Mouse (Mus musculus) intestine, embryonic 15.5 days (tissue): ENCODE data around the gene Mbl1. TPM values are rescaled to one million over a fixed set of nuclear protein-coding genes. Genes with fewer than 3 reads are reported as not detected.

Experiments
- ATAC-seq: fragments of 200-750 bp; cut with Nextera tagmentation; 2 replicates; pipeline ENCODE4 v1.8.0; 2017; ENCODE audit warnings: moderate TSS enrichment, moderate library complexity
- H3K27ac ChIP-seq: fragments of 300-500 bp; sonication (generic); 2 replicates; pipeline ENCODE4 v1.5.1; 2015; ENCODE audit warnings: mild to moderate bottlenecking, inconsistent platforms
- H3K27me3 ChIP-seq: fragments of 300-500 bp; sonication (generic); replicated peaks from 2 replicates; pipeline ENCODE4 v1.6.1; 2015; ENCODE audit warnings: inconsistent platforms
- H3K36me3 ChIP-seq: fragments of 300-500 bp; sonication (generic); 2 replicates; pipeline ENCODE4 v1.6.1; 2015; ENCODE audit warnings: inconsistent platforms
- H3K4me1 ChIP-seq: fragments of 300-500 bp; sonication (generic); replicated peaks from 2 replicates; pipeline ENCODE4 v1.6.1; 2015; ENCODE audit warnings: inconsistent platforms
- H3K4me2 ChIP-seq: fragments of 300-500 bp; sonication (generic); replicated peaks from 2 replicates; pipeline ENCODE4 v1.6.1; 2015; ENCODE audit warnings: mild to moderate bottlenecking, inconsistent platforms
- H3K4me3 ChIP-seq: fragments of 300-500 bp; sonication (generic); replicated peaks from 2 replicates; pipeline ENCODE4 v1.5.1; 2015; ENCODE audit warnings: inconsistent platforms
- H3K9ac ChIP-seq: fragments of 300-500 bp; sonication (generic); 2 replicates; pipeline ENCODE4 v1.6.1; 2015; ENCODE audit warnings: inconsistent platforms
- H3K9me3 ChIP-seq: fragments of 300-500 bp; sonication (generic); 2 replicates; pipeline ENCODE4 v1.6.1; 2016; ENCODE audit warnings: inconsistent platforms
- WGBS: fragments of 180-500 bp; shearing (Covaris S2); methylation state at CpG from one replicate; pipeline ENCODE4 v1.1.7; 2015; 5-methylcytosine and 5-hydroxymethylcytosine counted together
- polyA plus RNA-seq: library from polyadenylated mRNA; unstranded; fragments of >200 nt; fragmentation: Nextera tagmentation; extraction: Ambion mirVana; gene quantifications from 2 replicates; pipeline ENCODE4 v1.2.1, GENCODE M21; 2015

Gene Mbl1
- polyA plus RNA-seq, 1 experiment from 2014 or later: 0.36 TPM

DNA sequence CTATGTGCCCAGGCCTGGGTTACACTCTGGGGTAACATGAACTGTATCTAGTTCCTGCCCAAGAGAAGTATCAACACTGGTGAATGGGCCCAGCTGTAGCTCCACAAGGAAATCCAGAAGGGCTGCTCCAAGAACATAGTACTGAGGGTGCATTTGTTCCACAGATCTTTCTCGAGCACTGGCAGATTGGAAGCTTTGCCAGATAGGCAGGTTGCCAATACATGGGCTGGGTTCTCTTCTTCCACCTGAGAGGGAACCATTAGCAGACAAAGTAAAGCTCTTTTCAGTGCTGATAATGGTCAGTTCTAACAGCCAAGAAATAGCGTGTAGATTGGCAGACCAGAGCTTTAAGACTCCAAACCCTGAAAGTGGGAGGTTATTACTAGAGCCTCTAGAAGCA lies 3.9 kb upstream of the Mbl1 start:
- Histone ChIP-seq H3K4me2 (no peak overlapping the region), H3K36me3 (no peaks in the 10 kb centered on the region), H3K9me3 (no peaks in the 10 kb centered on the region), H3K9ac (no peak overlapping the region), H3K27ac (no peak overlapping the region), H3K4me3 (no peak overlapping the region), H3K4me1 (no peaks in the 10 kb centered on the region), H3K27me3 (no peaks in the 10 kb centered on the region)
- ATAC-seq: no peak
- WGBS: 76% methylated on average over 2 of the region's 2 CpGs

DNA sequence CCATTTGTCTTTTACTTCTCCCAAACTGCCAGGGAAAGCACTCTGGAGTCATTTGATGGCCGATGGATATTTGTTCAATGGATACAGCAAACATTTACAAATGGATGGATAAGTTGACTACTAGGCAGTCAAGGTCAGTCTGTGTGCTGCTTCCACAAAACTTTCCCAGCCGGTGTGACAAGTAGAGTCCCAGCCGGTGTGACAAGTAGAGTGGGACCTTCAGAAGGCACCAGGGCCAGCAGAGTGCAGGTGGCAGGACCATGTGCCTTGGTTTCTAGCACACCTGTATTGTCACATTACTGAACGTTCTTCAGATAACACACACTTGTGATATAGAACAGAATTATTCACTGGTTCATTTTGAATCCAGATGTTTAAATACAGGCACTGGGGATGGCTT lies 8.8 kb downstream of the Mbl1 start:
- Histone ChIP-seq H3K27ac (no peak overlapping the region), H3K27me3 (no peaks in the 10 kb centered on the region), H3K4me2 (no peak overlapping the region), H3K4me1 (no peaks in the 10 kb centered on the region), H3K9ac (no peak overlapping the region), H3K4me3 (no peak overlapping the region), H3K9me3 (no peaks in the 10 kb centered on the region), H3K36me3 (no peaks in the 10 kb centered on the region)
- ATAC-seq: 0 out of 2 replicates have a peak, but pooled peaks have one; percentile 45
- 58% methylated on average over 4 of the region's 4 CpGs for WGBS

DNA sequence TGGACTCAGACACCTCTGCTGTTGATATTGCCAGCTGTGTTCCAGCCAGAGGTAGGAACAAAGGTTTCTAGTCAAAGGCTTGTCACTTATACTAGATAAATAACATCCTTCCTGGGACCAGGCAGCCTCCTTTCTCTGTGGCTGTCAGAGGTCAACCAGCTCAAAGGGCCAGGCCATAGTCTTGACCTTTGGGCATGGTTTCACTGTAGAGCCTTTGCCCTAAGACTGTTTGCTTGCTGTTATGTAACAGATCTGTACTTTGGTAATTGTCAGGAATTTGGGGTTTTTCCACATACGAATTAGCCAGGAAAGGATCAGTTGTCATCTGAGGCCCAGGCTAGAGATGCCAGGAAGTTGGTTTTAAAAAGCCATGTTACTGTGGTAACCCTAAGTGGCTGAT lies 9.5 kb downstream of the Mbl1 start:
- Histone ChIP-seq H3K4me1 (no peaks in the 10 kb centered on the region), H3K9me3 (no peaks in the 10 kb centered on the region), H3K27me3 (no peaks in the 10 kb centered on the region), H3K4me3 (no peak overlapping the region), H3K27ac (no peak overlapping the region), H3K36me3 (no peaks in the 10 kb centered on the region), H3K4me2 (no peak overlapping the region), H3K9ac (no peak overlapping the region)
- ATAC-seq: no peak
- WGBS: 32% methylated on average over 1 of the region's 1 CpGs

DNA sequence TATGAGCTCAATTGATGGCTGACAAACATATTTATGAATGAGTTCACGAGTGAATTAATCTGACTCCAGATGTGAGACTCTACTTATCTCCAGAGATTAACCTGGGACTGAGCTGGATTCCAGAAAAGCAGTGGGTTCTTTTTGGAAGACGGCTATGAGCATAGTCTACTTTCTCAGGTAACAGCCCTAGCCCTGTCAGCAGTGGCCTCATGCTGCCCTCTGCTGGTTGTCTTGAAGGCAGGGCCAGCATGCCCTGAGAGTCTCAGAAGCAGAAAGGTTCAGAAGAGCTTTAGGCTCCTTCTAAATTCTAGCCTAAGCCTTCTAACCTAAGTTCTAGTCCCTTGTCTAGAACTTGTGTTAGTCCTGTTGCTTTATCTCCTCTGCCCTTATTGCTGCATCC lies 11.4 kb downstream of the Mbl1 start:
- WGBS: 15% methylated on average over 2 of the region's 2 CpGs
- Histone ChIP-seq H3K27ac (no peak overlapping the region), H3K4me1 (no peaks in the 10 kb centered on the region), H3K4me2 (no peak overlapping the region), H3K9ac (no peak overlapping the region), H3K27me3 (no peaks in the 10 kb centered on the region), H3K4me3 (no peak overlapping the region), H3K36me3 (no peaks in the 10 kb centered on the region), H3K9me3 (no peaks in the 10 kb centered on the region)
- ATAC-seq: peak; percentile 62; the same call in 1 of the 2 replicates

DNA sequence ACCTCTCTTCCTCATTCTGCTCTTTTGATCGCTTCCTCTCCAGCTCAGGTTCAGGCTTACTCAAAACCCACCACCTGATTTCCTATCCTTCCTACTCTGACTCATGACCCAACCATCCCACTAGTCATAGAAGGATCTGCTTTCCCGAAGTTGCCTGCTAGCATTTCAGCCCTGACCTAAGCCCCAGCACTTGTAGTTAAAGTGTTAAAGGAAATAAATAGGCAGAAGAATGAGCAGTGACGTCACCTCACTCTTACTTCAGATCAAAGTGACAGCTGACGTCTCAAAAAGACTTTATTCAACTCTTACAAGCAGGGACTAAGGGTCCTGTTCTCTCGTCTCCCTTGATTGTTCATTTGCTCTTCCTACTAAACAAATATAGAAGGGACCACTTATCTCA lies 16.0 kb downstream of the Mbl1 start:
- WGBS: 38% methylated on average over 5 of the region's 5 CpGs
- H3K9me3 ChIP-seq: no peaks in the 10 kb centered on the region
- H3K27me3 ChIP-seq: no peaks in the 10 kb centered on the region
- no peaks in the 10 kb centered on the region for H3K36me3 ChIP-seq
- H3K27ac ChIP-seq: no peak overlapping the region
- H3K4me1 ChIP-seq: no peaks in the 10 kb centered on the region
- ATAC-seq: no peak
- H3K4me3 ChIP-seq: no peak overlapping the region
- H3K4me2 ChIP-seq: no peak overlapping the region
- no peak overlapping the region for H3K9ac ChIP-seq

DNA sequence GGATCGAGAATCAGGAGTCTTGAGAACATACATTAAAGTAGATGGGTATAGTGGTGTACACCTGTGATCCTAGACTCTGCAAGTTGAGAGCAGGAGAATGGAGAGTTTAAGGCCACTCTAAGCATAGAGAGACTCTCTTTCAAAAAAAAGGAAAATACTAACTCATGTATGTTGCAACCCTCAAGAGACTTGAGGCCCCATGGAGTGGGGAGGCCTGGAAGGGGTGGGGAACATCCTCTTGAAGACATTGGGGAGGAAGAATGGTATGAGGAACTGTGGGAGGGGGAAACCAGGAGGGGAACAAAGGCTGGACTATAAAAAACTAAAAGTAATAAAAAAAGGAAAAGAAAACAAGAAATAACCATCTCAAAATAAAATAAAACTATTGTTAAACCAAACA lies 17.3 kb downstream of the Mbl1 start:
- Histone ChIP-seq H3K4me3 (no peak overlapping the region), H3K9me3 (no peaks in the 10 kb centered on the region)
- 83% methylated on average over 1 of the region's 1 CpGs for whole genome bisulfite sequencing

DNA sequence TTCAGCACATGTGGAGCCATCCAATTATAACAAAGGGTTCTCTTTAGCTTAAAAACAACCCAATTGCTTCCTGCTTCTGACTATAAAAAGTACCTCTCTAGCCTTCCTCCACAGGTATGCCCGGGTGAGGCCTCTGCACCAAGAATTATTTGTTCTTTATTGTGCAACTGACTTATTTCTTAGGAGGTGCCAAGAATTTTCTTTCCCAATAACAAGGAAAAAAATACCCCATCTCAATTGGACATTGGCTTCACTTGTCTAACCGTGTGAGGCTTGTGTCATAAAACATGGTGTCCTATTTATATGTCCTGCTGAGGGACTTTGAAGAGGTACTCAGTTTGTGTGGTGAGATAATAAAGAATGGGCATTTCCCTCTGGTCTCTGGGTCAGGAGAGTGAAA lies 19.3 kb downstream of the Mbl1 start:
- H3K9me3 ChIP-seq: no peaks in the 10 kb centered on the region
- no peak overlapping the region for H3K27ac ChIP-seq
- no peaks in the 10 kb centered on the region for H3K27me3 ChIP-seq
- H3K4me1 ChIP-seq: no peaks in the 10 kb centered on the region
- H3K4me2 ChIP-seq: no peak overlapping the region
- ATAC-seq: no peak
- no peak overlapping the region for H3K4me3 ChIP-seq
- 72% methylated on average over 2 of the region's 2 CpGs for WGBS
- H3K9ac ChIP-seq: no peak overlapping the region
- H3K36me3 ChIP-seq: no peaks in the 10 kb centered on the region

More for the DNA sequence above, 17.3 kb downstream of the Mbl1 start:
- no peak for ATAC-seq
- no peak overlapping the region for H3K4me2 ChIP-seq
- H3K4me1 ChIP-seq: no peaks in the 10 kb centered on the region
- H3K27ac ChIP-seq: no peak overlapping the region
- no peak overlapping the region for H3K9ac ChIP-seq
- no peaks in the 10 kb centered on the region for H3K27me3 ChIP-seq
- no peaks in the 10 kb centered on the region for H3K36me3 ChIP-seq

DNA sequence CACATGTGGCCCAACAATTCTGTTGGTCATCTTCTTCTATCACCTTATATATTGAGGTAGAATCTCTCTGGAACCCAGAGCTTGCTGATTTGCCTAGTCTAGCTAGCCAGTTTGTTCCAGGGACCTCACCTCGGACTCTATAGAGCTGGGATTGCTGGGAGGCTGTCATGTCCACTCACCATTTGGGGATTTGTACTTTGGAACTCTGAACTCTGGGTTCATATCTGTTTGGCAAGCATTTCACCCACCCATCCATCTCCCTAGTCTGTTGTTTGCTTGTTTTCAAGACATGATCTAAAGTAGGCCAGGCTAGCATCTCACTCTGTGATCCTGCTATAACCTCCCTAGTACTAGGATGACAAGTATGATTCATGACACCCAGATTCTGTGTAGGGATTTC lies 23.5 kb downstream of the Mbl1 start:
- H3K9me3 ChIP-seq: no peaks in the 10 kb centered on the region
- no peaks in the 10 kb centered on the region for H3K36me3 ChIP-seq
- H3K4me1 ChIP-seq: no peaks in the 10 kb centered on the region
- no peak for ATAC-seq
- no peak overlapping the region for H3K4me2 ChIP-seq
- WGBS: 58% methylated on average over 1 of the region's 1 CpGs
- no peaks in the 10 kb centered on the region for H3K27me3 ChIP-seq
- no peak overlapping the region for H3K4me3 ChIP-seq
- H3K27ac ChIP-seq: no peak overlapping the region
- no peak overlapping the region for H3K9ac ChIP-seq

DNA sequence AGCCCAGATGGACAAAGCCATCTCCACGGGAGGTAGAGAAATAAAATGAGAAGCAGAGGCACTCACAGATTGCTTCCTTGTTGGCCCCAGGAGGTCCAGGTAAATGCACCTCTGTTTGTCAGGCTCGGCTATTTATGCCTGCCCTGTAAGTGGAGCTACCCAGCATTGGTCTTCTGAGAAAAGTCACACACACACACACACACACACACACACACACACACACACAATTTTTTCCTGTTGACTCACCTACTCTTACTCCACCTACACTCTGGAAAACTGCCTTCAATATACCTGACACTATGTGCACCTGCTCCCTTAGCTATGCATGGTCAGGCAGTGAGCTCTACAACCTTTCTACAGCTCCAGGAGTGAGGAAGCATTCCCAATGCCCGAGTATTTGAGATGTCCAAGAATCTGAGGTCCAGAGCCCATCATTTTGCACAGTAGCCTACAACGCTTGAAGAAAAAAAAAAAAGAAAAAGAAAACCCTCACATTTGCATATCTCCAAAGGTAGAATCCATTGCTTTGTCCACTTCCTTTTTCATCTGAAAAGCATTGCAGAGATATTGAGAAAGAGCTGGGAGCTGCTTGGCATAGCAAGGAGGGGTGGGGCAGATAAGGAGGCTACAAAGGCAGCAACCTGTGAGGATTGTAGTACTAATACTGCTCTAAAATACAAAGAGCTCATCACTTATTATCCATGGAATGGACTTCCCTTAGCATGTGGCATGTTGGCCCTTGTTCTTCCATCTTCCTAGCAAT lies 34.0 kb downstream of the Mbl1 start, which contains the start of gene Sftpd:
Gene Sftpd, minus strand, starts transcription at position 91 of the 763 bp plus-strand sequence.
- Histone ChIP-seq H3K4me2 (no peak within 1 kb of the TSS), H3K27me3 (no peaks in the 10 kb centered on the region), H3K27ac (no peak within 1 kb of the TSS), H3K4me3 (no peak within 1 kb of the TSS), H3K9me3 (no peaks in the 10 kb centered on the region), H3K4me1 (no peaks in the 10 kb centered on the region), H3K9ac (no peak within 1 kb of the TSS), H3K36me3 (no peaks in the 10 kb centered on the region)
- WGBS: 73% methylated on average over 4 of the region's 4 CpGs
- ATAC-seq: peak; percentile 63

DNA sequence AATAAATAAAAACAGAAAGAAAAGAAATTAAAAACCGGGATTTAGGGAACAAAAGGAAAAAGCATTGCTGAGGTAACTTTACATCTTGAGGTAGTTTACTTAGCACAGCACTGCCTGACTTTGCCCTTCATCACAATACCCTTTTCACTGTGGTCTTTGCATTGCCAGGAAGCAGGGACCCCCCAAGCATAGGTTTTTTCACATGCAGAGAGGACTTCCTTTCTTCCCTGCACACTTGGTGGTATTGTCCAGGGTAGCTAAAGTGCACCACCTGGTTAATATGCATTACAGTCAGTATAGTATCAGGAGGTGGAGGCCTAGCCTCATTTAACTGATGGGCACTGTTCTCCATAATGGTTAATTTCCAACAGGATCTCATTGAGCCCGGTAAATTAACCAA lies 38.2 kb downstream of the Mbl1 start:
- Histone ChIP-seq H3K9ac (no peak overlapping the region), H3K4me1 (no peaks in the 10 kb centered on the region), H3K36me3 (no peaks in the 10 kb centered on the region), H3K4me3 (no peak overlapping the region), H3K4me2 (no peak overlapping the region), H3K9me3 (no peaks in the 10 kb centered on the region), H3K27ac (no peak overlapping the region), H3K27me3 (no peaks in the 10 kb centered on the region)
- no peak for ATAC-seq
- WGBS: 83% methylated on average over 2 of the region's 2 CpGs

DNA sequence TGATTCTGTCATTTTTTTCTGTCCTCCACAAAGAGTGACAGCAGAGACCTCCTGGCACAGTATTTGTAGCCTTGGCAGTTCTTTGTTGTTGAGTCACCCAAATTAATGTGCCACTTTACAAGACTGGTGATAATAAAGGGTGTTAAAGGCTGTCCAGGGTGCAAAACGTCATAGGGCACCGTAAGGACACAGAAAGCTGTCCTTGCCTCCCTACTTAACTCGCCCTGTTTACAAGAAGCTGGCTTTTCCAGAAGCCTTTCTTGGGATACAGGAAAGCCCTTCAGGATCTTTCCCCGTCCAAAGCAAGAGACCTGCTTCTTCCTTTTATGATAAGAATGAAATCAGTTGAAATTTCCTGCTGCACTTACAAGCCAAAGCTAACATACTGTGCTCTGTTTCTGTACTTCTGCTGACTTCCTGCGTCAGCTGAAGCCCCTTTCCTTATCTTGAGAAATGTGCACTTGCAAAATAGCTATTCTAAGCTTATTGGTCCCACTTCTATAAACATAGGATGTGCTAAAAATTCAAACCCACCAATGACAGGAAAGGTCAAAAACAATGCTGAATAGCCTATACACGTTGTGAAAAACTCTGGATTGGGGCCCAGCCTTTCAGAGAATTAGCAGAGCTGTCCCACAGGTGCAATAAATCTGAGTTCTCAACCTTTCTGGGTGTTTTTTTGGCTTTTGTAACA lies 46.9 kb downstream of the Mbl1 start:
- Histone ChIP-seq H3K27ac (no peak overlapping the region), H3K36me3 (no peaks in the 10 kb centered on the region), H3K27me3 (no peaks in the 10 kb centered on the region), H3K4me3 (no peak overlapping the region), H3K4me1 (no peaks in the 10 kb centered on the region), H3K4me2 (no peak overlapping the region), H3K9me3 (no peaks in the 10 kb centered on the region), H3K9ac (no peak overlapping the region)
- WGBS: 46% methylated on average over 6 of the region's 6 CpGs
- ATAC-seq: no peak
